Mouse (Mus musculus) midbrain, embryonic 11.5 days (tissue): Measurements from ENCODE around the gene Slc25a34. TPM values are rescaled to one million over a fixed set of nuclear protein-coding genes. Genes with fewer than 3 reads are reported as not detected.
A peak's percentile ranks its signal among the peaks of the same experiment; 100 is the strongest.

Source experiments
- ATAC-seq: fragments of 200-750 bp; cut with Nextera tagmentation; 2 replicates; pipeline ENCODE4 v1.8.0; 2017; ENCODE audit warnings: moderate TSS enrichment, moderate library complexity; ENCODE audit not compliant: low FRiP score
- DNase-seq: peaks from one replicate; pipeline ENCODE4 v3.0.0; 2015; ENCODE audit warnings: low spot score; ENCODE audit errors: missing footprints
- H3K27ac ChIP-seq: fragments of 300-500 bp; sonication (generic); 2 replicates; pipeline ENCODE4 v1.5.1; 2014; ENCODE audit warnings: low read depth, low read length
- H3K27me3 ChIP-seq: fragments of 300-500 bp; sonication (generic); 2 replicates; pipeline ENCODE4 v1.6.1; 2014; ENCODE audit warnings: mild to moderate bottlenecking, low read length, moderate library complexity, mixed read lengths; ENCODE audit not compliant: control insufficient read depth, insufficient read depth
- H3K36me3 ChIP-seq: fragments of 300-500 bp; sonication (generic); 2 replicates; pipeline ENCODE4 v1.6.1; 2014; ENCODE audit warnings: mild to moderate bottlenecking, low read length, moderate library complexity, mixed read lengths; ENCODE audit not compliant: control insufficient read depth, insufficient read depth
- H3K4me1 ChIP-seq: fragments of 300-500 bp; sonication (generic); 2 replicates; pipeline ENCODE4 v1.6.1; 2014; ENCODE audit warnings: low read length; ENCODE audit not compliant: control insufficient read depth, insufficient read depth
- H3K4me2 ChIP-seq: fragments of 300-500 bp; sonication (generic); 2 replicates; pipeline ENCODE4 v1.6.1; 2014; ENCODE audit warnings: mild to moderate bottlenecking, moderate library complexity
- H3K4me3 ChIP-seq: fragments of 300-500 bp; sonication (generic); 2 replicates; pipeline ENCODE4 v1.5.1; 2014; ENCODE audit warnings: low read depth, low read length
- H3K9ac ChIP-seq: fragments of 300-500 bp; sonication (generic); 2 replicates; pipeline ENCODE4 v1.6.1; 2014; ENCODE audit warnings: low read length
- H3K9me3 ChIP-seq: fragments of 300-500 bp; sonication (generic); 2 replicates; pipeline ENCODE4 v1.6.1; 2016; ENCODE audit warnings: low read length; ENCODE audit not compliant: control insufficient read depth
- WGBS: fragments of 180-500 bp; shearing (Covaris S2); extraction: QIAGEN DNeasy Blood & Tissue Kit; methylation state at CpG from one replicate; pipeline ENCODE4 v1.1.7; 2014; 5-methylcytosine and 5-hydroxymethylcytosine counted together
- polyA plus RNA-seq: library from polyadenylated mRNA; unstranded; fragments of >200 nt; fragmentation: Nextera tagmentation; extraction: Ambion mirVana; gene quantifications from 2 replicates; pipeline ENCODE4 v1.2.1, GENCODE M21; 2014

The Slc25a34 gene
- polyA plus RNA-seq, 1 experiment from 2014 or later, result not detected

- Histone ChIP-seq H3K4me2 (no peak overlapping the region), H3K36me3 (no peaks in the 10 kb centered on the region), H3K27me3 (no peaks in the 10 kb centered on the region), H3K9ac (no peak overlapping the region), H3K4me1 (no peaks in the 10 kb centered on the region), H3K27ac (no peak overlapping the region), H3K4me3 (no peak overlapping the region), H3K9me3 (no peaks in the 10 kb centered on the region)
- peak; percentile 92 for DNase-seq
- WGBS, result 29% methylated on average over 3 of the region's 3 CpGs
- ATAC-seq, result no peak
Measured at GRCm38 (mm10) chr4:141591547-141591946, 32.1 kb downstream of the Slc25a34 start.

GRCm38 (mm10) chr4:141583919-141584318 lies 39.7 kb downstream of the Slc25a34 start:
- no peak for DNase-seq
- Histone ChIP-seq H3K9me3 (no peaks in the 10 kb centered on the region), H3K4me3 (no peak overlapping the region), H3K9ac (no peak overlapping the region), H3K4me2 (no peak overlapping the region), H3K27ac (no peak overlapping the region), H3K27me3 (no peaks in the 10 kb centered on the region), H3K4me1 (no peaks in the 10 kb centered on the region), H3K36me3 (no peaks in the 10 kb centered on the region)
- 91% methylated on average over 8 of the region's 8 CpGs for WGBS
- ATAC-seq, result no peak

- Histone ChIP-seq H3K27me3 (no peaks in the 10 kb centered on the region), H3K9ac (no peak overlapping the region), H3K4me2 (no peak overlapping the region), H3K9me3 (no peaks in the 10 kb centered on the region), H3K36me3 (no peaks in the 10 kb centered on the region), H3K4me1 (no peaks in the 10 kb centered on the region), H3K4me3 (no peak overlapping the region), H3K27ac (no peak overlapping the region)
- DNase-seq (no peak), ATAC-seq (no peak)
- WGBS, result 88% methylated on average over 13 of the region's 13 CpGs
Measured at GRCm38 (mm10) chr4:141581051-141581450, 42.6 kb downstream of the Slc25a34 start.

GRCm38 (mm10) chr4:141578833-141579232 lies 44.8 kb downstream of the Slc25a34 start:
- Histone ChIP-seq H3K27ac (no peak overlapping the region), H3K27me3 (no peaks in the 10 kb centered on the region), H3K4me2 (no peak overlapping the region), H3K4me1 (no peaks in the 10 kb centered on the region), H3K36me3 (no peaks in the 10 kb centered on the region), H3K4me3 (no peak overlapping the region), H3K9ac (no peak overlapping the region), H3K9me3 (no peaks in the 10 kb centered on the region)
- no peak for ATAC-seq
- DNase-seq, result no peak
- WGBS, result 93% methylated on average over 3 of the region's 3 CpGs

- H3K27ac ChIP-seq, result no peak overlapping the region
- H3K4me1 ChIP-seq, result no peaks in the 10 kb centered on the region
- no peak overlapping the region for H3K4me3 ChIP-seq
- DNase-seq (no peak), ATAC-seq (no peak)
- 94% methylated on average over 7 of the region's 7 CpGs for WGBS
- no peaks in the 10 kb centered on the region for H3K36me3 ChIP-seq
- no peaks in the 10 kb centered on the region for H3K27me3 ChIP-seq
- H3K9me3 ChIP-seq, result no peaks in the 10 kb centered on the region
- H3K9ac ChIP-seq, result no peak overlapping the region
- H3K4me2 ChIP-seq, result no peak overlapping the region
Measured at GRCm38 (mm10) chr4:141576877-141577276, 46.7 kb downstream of the Slc25a34 start.

- 88% methylated on average over 11 of the region's 11 CpGs for WGBS
- no peaks in the 10 kb centered on the region for H3K4me1 ChIP-seq
- no peaks in the 10 kb centered on the region for H3K9me3 ChIP-seq
- H3K36me3 ChIP-seq, result no peaks in the 10 kb centered on the region
- H3K4me3 ChIP-seq, result no peak overlapping the region
- H3K27ac ChIP-seq, result no peak overlapping the region
- DNase-seq (no peak), ATAC-seq (no peak)
- H3K27me3 ChIP-seq, result no peaks in the 10 kb centered on the region
- no peak overlapping the region for H3K4me2 ChIP-seq
- H3K9ac ChIP-seq, result no peak overlapping the region
Measured at GRCm38 (mm10) chr4:141576404-141576803, 47.2 kb downstream of the Slc25a34 start.

GRCm38 (mm10) chr4:141574789-141575702 lies 48.6 kb downstream of the Slc25a34 start:
- no peak overlapping the region for H3K4me2 ChIP-seq
- ATAC-seq (peak; percentile 58; the same call in 1 of the 2 replicates), DNase-seq (peak; percentile 98)
- no peaks in the 10 kb centered on the region for H3K36me3 ChIP-seq
- no peak overlapping the region for H3K4me3 ChIP-seq
- no peaks in the 10 kb centered on the region for H3K4me1 ChIP-seq
- no peak overlapping the region for H3K27ac ChIP-seq
- WGBS, result 49% methylated on average over 27 of the region's 27 CpGs
- no peaks in the 10 kb centered on the region for H3K9me3 ChIP-seq
- no peak overlapping the region for H3K9ac ChIP-seq
- H3K27me3 ChIP-seq, result no peaks in the 10 kb centered on the region

- H3K36me3 ChIP-seq, result no peaks in the 10 kb centered on the region
- no peak overlapping the region for H3K9ac ChIP-seq
- no peak overlapping the region for H3K4me3 ChIP-seq
- no peaks in the 10 kb centered on the region for H3K4me1 ChIP-seq
- WGBS, result 79% methylated on average over 6 of the region's 6 CpGs
- no peaks in the 10 kb centered on the region for H3K27me3 ChIP-seq
- DNase-seq, result no peak
- H3K27ac ChIP-seq, result no peak overlapping the region
- no peak overlapping the region for H3K4me2 ChIP-seq
- no peaks in the 10 kb centered on the region for H3K9me3 ChIP-seq
- no peak for ATAC-seq
Measured at GRCm38 (mm10) chr4:141573359-141573966, 50.2 kb downstream of the Slc25a34 start.

GRCm38 (mm10) chr4:141572668-141573358 lies 50.8 kb downstream of the Slc25a34 start:
- Histone ChIP-seq H3K27me3 (no peaks in the 10 kb centered on the region), H3K27ac (no peak overlapping the region), H3K4me3 (no peak overlapping the region), H3K9me3 (no peaks in the 10 kb centered on the region), H3K9ac (no peak overlapping the region), H3K4me1 (no peaks in the 10 kb centered on the region), H3K4me2 (no peak overlapping the region), H3K36me3 (no peaks in the 10 kb centered on the region)
- DNase-seq, result no peak
- WGBS, result 78% methylated on average over 7 of the region's 7 CpGs
- no peak for ATAC-seq
